Mouse (Mus musculus) heart, adult 8-10 months (tissue): ENCODE results near the gene Lgmn. TPM values are rescaled to one million over a fixed set of nuclear protein-coding genes. Genes with fewer than 3 reads are reported as not detected.
A peak's percentile ranks its signal among the peaks of the same experiment; 100 is the strongest.

ENCODE experiments used
- DNase-seq: peaks from one replicate; pipeline ENCODE4 v3.0.0; 2022; ENCODE audit warnings: low spot score
- total RNA-seq, 4 experiments: library from RNA; stranded (reverse); gene quantifications; 2 replicates each; pipeline ENCODE4 v1.2.4; 2022

Gene Lgmn
- total RNA-seq = 10 to 100 TPM; 53.7 to 64.8 (median 60.5) TPM

GRCm38 (mm10) chr12:102439632-102440023 is at the start of gene Lgmn:
Lgmn (minus strand) TSS chr12:102439813.
- peak; percentile 98 for DNase-seq

DNA sequence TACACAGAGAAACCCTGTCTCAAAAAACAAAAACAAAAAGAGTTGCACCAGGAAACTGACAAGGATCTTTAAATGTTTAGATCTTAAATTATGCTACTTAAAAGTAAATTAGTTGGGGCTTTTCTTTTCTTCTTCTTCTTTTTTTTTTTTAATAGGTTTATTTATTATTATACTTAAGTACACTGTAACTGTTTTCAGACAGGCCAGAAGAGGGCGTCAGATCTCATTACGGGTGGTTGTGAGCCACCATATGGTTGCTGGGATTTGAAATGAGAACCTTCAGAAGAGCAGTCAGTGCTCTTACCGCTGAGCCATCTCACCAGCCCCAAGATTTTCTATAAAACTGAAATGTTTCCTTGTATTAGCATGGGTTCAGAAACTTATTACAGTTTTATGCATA is 45.3 kb upstream of the Lgmn start:
- no peak for DNase-seq

GRCm38 (mm10) chr12:102480481-102480880 is 40.9 kb upstream of the Lgmn start:
- no peak for DNase-seq

DNA sequence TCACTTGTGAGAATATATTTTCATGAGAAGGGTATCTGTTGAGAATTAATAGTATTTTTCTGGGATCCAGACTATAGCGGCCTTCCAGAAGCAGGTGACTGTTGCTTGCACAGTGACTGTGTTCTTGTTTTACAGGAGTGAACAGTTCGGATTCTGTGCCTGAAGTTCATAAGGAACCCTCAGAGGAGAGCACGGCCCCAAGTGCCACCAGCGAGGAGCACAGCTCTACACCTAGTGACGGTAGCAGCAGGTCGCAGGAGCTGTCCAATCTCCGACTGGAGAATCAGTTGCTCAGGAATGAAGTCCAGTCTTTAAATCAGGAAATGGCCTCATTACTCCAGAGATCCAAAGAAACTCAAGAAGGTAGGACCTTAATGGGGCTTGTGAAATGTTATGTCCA is 34.8 kb upstream of the Lgmn start:
- DNase-seq = no peak

DNA sequence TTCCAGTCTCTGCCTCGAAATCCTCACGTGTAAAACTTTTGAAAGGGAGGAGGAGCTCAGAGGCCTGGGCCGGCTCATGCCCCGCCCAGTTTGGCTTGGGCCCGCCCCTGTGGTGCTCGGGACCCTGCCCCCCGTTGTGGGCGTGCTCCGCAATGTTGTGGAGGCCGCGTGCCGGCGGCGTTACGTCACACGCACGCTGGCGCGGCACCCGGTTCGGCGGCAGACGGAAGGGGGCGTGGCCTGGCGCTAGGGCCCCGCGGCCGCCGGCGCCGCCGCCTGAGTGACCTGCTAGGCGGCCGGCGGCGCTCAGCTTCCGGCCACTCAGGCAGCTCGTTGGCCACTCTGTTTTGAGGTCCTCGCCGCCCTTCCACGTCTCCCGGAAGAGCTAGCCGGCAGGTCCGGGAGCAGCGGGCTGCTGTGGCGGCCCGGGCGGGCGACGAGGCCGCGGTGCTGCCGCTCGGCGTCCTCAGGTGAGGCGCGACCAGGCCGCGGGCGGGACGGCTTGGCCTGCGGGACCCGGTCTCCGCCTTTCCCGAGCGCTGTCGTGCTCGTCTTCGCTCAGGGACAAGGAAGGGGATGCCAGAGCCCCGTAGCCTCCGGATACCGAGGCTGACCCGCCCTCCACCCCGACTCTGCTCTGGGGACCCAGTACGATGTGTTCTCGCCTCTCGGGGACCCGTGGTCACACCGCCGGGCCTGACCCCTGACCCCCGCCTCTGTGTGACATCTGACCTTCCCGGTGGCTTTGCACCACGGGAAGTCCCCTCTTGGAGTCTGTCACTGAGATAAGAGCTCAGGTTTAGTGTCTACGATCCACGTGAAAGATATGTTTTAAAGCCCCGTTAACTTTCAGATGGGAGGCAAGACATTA is 29.5 kb upstream of the Lgmn start, which contains the start of gene Golga5:
Gene Golga5 (plus strand): TSS at position 242 of the 871 bp plus-strand sequence.
- DNase-seq = peak; percentile 97

- no peak for DNase-seq
Observed at GRCm38 (mm10) chr12:102468136-102468535, 28.5 kb upstream of the Lgmn start.

- DNase-seq = no peak
Observed at GRCm38 (mm10) chr12:102464650-102465049, 25.0 kb upstream of the Lgmn start.

DNA sequence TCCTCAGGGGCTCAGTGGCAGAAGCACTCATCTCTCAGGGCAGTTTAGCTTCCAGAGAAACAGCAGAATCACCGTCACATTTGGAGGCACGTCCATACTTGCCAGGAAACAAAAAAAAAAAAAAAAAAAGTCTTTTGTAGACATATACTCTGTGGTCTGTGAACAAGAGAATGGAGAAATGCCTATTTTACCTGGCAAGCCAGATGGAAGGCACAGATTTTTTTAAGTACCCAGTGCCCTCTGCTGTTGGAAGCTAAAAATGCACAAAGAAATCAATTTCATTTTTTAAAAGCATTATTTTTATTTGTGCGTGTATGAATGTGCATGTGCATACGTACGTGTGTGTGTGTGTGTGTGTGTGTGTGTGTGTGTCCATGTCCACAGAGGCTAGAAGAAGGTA is 21.6 kb upstream of the Lgmn start:
- no peak for DNase-seq

DNA sequence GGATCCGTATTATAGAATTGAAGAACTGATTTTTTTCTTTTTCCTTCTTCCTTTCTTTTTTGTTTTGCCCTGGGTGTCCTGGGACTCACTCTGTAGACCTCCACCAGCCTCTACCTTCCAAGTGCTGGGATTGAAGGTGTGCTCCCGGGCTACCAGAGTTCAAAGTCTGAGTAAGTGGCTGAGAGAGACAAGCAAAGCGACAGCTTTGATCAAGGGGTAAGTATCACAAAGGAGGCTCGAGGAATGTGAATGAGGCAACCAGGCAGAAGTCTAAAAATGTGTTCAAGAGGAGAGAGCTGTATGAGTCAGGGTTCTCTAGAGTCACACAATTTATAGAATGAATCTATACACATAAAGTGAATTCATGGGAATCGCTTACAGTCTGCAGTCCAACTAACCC is 20.4 kb upstream of the Lgmn start:
- DNase-seq = no peak

GRCm38 (mm10) chr12:102456467-102457193 is 17.0 kb upstream of the Lgmn start:
- no peak for DNase-seq

DNA sequence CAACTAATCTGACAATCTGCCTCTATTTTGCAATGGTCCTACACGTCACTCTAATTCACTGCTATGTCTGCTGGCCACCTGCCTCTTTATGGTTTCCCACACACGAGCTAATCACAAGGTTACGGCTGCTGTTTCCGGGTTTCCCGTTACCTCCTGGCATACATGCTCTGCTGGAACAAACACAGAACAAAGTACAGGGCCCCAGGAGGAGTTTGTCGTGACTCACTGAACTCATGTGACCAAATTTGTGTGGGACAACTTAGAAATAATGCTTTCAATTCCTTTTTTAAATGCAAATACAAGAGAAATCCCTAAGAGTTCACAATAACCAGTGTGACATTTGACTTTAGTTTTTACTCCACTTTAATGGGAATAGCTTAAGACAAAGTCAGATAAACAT is 14.0 kb upstream of the Lgmn start:
- peak; percentile 66 for DNase-seq

DNA sequence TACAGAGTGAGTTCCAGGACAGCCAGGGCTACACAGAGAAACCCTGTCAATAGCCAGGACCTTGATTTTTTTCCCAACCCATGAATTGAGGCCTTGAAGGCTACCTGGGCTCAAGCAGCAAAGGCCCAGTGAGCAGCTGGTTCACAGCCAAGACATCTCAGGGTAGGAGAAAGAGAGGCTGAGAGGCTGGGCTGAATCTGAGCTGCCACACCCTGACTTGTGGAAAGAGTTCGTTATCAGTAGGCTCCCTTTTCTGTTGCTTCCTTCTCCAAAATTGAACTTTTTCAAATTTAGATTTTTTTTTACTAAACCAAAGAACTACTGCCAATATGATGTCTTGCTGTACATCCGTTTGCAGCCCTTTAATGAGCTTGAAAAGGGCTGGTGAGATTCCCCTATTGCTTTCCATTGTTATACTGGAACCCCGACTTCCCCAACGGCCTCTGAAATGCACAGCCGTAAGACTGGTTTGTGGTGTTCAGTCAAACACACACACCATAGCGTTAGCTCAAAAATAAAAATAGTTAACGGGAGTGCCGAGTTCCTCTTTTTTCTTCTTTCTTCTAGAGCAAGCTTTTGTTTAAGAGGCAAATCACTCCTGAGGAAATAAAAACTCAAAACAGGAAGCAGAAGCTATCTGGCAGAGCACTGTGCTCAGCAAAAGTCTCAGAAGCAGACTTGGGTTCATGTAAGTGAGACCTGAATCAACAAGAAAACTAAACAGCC is 11.7 kb upstream of the Lgmn start:
- DNase-seq = peak; percentile 41

GRCm38 (mm10) chr12:102450437-102450836 is 10.8 kb upstream of the Lgmn start:
- peak; percentile 33 for DNase-seq

GRCm38 (mm10) chr12:102445436-102445835 is 5.8 kb upstream of the Lgmn start:
- DNase-seq = peak; percentile 41

DNA sequence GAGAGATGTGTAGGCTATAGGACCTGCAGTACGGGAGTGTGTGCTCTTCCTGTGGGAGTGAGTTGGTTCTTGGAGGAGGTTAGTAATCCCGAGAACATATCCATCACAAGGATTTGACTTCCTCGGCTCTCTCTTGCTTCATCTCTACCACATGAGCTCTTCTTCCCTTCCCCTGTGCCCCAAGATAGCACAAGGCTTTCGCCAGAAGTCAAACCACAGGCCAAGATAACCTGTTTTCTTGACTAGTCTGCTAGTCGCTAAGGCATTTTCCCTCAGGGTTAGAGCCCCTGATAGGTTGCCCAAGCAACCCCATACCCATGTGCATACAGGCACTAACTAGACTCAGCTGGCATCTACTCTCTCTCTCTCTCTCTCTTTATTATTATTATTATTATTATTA is 4.1 kb upstream of the Lgmn start:
- DNase-seq = no peak

GRCm38 (mm10) chr12:102442639-102443038 is 3.0 kb upstream of the Lgmn start:
- DNase-seq = no peak

DNA sequence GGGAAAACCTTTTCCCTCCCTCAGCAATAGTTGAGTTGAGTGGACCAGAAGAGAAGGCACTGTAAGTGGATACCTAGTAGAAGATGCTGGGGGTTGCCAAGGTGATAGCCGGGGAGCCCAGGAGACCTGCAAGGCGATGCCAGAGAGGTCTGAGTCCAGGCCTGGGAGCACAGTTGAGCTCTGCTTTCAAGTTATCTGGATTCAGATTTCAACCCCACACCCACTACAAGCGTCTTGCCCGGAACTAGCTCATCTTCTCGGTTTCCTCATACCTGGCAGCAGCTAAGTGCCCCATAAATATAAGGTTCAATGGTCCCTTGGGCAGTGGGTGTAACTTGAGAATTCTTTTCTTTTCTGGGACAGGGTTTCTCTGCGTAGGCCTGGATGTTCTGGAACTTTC is 1.5 kb upstream of the Lgmn start:
- no peak for DNase-seq

DNA sequence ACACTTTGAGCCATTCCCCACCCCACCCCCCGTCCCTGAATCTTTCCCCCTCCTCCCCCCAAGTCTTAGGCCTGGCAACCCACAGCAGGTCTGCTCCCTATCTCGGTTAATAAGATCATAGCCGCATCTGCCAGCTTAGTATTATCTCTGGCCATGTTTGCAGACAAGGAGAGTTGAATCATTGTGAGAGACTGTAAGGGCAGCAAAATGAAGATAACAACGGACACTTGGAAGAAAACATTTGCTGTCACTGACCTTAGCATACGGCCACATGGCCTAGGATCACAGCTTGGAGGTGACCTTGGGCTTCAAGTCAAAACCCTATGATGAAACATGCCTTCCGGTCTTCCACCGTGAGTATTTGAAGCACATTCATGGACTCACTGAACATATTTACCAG is 938 bp upstream of the Lgmn start:
- no peak for DNase-seq

- DNase-seq = no peak
Observed at GRCm38 (mm10) chr12:102438983-102439631, 506 bp downstream of the Lgmn start.

- no peak for DNase-seq
Observed at GRCm38 (mm10) chr12:102437952-102438351, 1.7 kb downstream of the Lgmn start.

DNA sequence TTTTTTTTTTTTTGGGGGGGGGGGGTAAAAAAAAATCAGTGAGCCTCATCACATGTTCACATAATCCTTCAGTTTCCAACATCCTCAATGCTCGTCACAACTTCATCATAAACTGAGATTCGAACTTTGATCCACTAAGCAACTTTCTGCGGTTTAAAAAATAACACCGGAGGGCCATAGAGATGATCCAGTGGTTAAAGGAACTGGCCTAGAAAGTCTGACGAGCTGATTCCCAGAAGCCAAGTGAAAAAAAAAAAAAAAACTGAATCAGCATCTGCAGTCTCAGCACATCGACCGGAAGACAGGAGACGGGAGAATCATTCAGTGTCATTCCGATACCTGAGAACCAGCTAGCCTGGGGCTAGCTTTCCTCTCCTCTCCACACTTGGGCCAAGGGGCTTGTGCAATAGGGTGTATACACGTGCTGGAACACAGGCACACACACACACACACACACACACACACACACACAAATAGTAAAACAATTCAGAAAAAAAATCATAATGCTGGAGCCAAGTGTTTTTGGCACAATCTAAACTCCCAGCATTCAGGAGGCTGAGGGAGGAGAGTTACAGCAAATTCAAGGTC is 2.6 kb downstream of the Lgmn start:
- no peak for DNase-seq
